Mouse (Mus musculus): ENCODE data around the gene Ppp1r12c. TPM values are rescaled to one million over a fixed set of nuclear protein-coding genes. Genes with fewer than 3 reads are reported as not detected.

Gene Ppp1r12c
- total and polyA plus RNA-seq, 3 experiments: 64.2 to 153 TPM; not detected in 1

- TF ChIP-seq EP300 (IDR thresholded peaks at IDR 0.05; ENCODE audit: low read depth in 1 of 2, low read length in 2 of 2) (no peak), BHLHE40 (IDR thresholded peaks at IDR 0.05; ENCODE audit: borderline replicate concordance, low read depth, low read length) (no peak)
These were observed 56.2 kb downstream of the Ppp1r12c start, which contains the start of gene Rdh13 (continued) for GRCm38 (mm10) chr7:4445216-4445791.

- Histone ChIP-seq H3K27ac (ENCODE audit: control insufficient read depth, low read depth, low read length) (no peak overlapping the region), H3K4me1 (ENCODE audit: control insufficient read depth in 1 of 2, insufficient read depth in 2 of 2, low read length in 2 of 2) (peaks cover 0 to 4% of the 10 kb centered on the region in 2 experiments; a peak in 2 of 4 replicates), H3K9ac (ENCODE audit: control insufficient read depth, low read depth, low read length, poor library complexity, severe bottlenecking) (no peak overlapping the region), H3K79me2 (ENCODE audit: control insufficient read depth, insufficient read depth, low read length, poor library complexity) (peaks cover 10% of the 10 kb centered on the region), H3K4me3 (ENCODE audit: control insufficient read depth in 1 of 2, insufficient read depth in 1 of 2, low read depth in 2 of 2, low read length in 2 of 2) (no peak overlapping the region), H3K27me3 (ENCODE audit: control insufficient read depth in 1 of 2, insufficient read depth in 2 of 2, low read length in 2 of 2) (no peaks in the 10 kb centered on the region), H3K36me3 (ENCODE audit: control insufficient read depth in 1 of 2, insufficient read depth in 2 of 2, low read length in 2 of 2) (peaks cover 3 to 6% of the 10 kb centered on the region in 2 experiments; a peak in 3 of 4 replicates), H3K9me3 (replicated peaks; ENCODE audit: insufficient read depth, low read length) (no peaks in the 10 kb centered on the region)
- TF ChIP-seq POLR2A (IDR thresholded peaks at IDR 0.05; ENCODE audit: control insufficient read depth in 1 of 2, insufficient read depth in 1 of 2, low read depth in 1 of 2, low read length in 2 of 2, poor library complexity in 1 of 2): no peak
- TF ChIP-seq JUND (IDR thresholded peaks at IDR 0.05; ENCODE audit: low read depth, low read length): no peak
- no peak for TF ChIP-seq TBP (IDR thresholded peaks at IDR 0.05; ENCODE audit: low read depth, low read length)
- TF ChIP-seq GABPA (IDR thresholded peaks at IDR 0.05; ENCODE audit: low read depth, low read length): no peak
- no peak for TF ChIP-seq KAT2A (conservative IDR thresholded peaks at IDR 0.05; ENCODE audit: low read depth, low read length)
- TF ChIP-seq ELF1 (IDR thresholded peaks at IDR 0.05; ENCODE audit: low read depth, low read length): no peak
- no peak for TF ChIP-seq SIN3A (IDR thresholded peaks at IDR 0.05; ENCODE audit: low read length)
- no peak for TF ChIP-seq ZNF384 (IDR thresholded peaks at IDR 0.05; ENCODE audit: low read depth, low read length)
- TF ChIP-seq MEF2A (IDR thresholded peaks at IDR 0.05; ENCODE audit: extremely low read depth, insufficient replicate concordance, low read depth, low read length, poor library complexity, severe bottlenecking): no peak
- TF ChIP-seq MYC (IDR thresholded peaks at IDR 0.05; ENCODE audit: low read depth, low read length): no peak
- no peak for TF ChIP-seq RCOR1 (IDR thresholded peaks at IDR 0.05; ENCODE audit: low read depth, low read length)
- no peak for DNase-seq (ENCODE audit: low read depth, low spot score)
These were observed 60.9 kb downstream of the Ppp1r12c start for GRCm38 (mm10) chr7:4440549-4440948.

- no peaks in the 10 kb centered on the region for H3K4me1 ChIP-seq (ENCODE audit: control insufficient read depth in 1 of 2, insufficient read depth in 2 of 2, low read length in 2 of 2)
- no peaks in the 10 kb centered on the region for H3K9me3 ChIP-seq (replicated peaks; ENCODE audit: insufficient read depth, low read length)
- H3K36me3 ChIP-seq (ENCODE audit: control insufficient read depth in 1 of 2, insufficient read depth in 2 of 2, low read length in 2 of 2): peaks cover 0 to 11% of the 10 kb centered on the region in 2 experiments; a peak in 2 of 4 replicates
- H3K27ac ChIP-seq (ENCODE audit: control insufficient read depth, low read depth, low read length): no peak overlapping the region
- H3K79me2 ChIP-seq (ENCODE audit: control insufficient read depth, insufficient read depth, low read length, poor library complexity): no peaks in the 10 kb centered on the region
- TF ChIP-seq TCF12 (IDR thresholded peaks at IDR 0.05; ENCODE audit: low read depth, low read length): no peak
- no peak for TF ChIP-seq MXI1 (IDR thresholded peaks at IDR 0.05; ENCODE audit: low read depth, low read length)
- TF ChIP-seq CHD2 (IDR thresholded peaks at IDR 0.05; ENCODE audit: low read length): no peak
- no peak for TF ChIP-seq NRF1 (IDR thresholded peaks at IDR 0.05; ENCODE audit: insufficient read depth, low read depth, low read length, poor library complexity, severe bottlenecking)
- TF ChIP-seq ZKSCAN1 (IDR thresholded peaks at IDR 0.05; ENCODE audit: low read depth, low read length): no peak
- no peak overlapping the region for H3K4me3 ChIP-seq (ENCODE audit: control insufficient read depth in 1 of 2, insufficient read depth in 1 of 2, low read depth in 2 of 2, low read length in 2 of 2)
- no peak overlapping the region for H3K9ac ChIP-seq (ENCODE audit: control insufficient read depth, low read depth, low read length, poor library complexity, severe bottlenecking)
- DNase-seq (ENCODE audit: low read depth, low spot score): no peak
- H3K27me3 ChIP-seq (ENCODE audit: control insufficient read depth in 1 of 2, insufficient read depth in 2 of 2, low read length in 2 of 2): no peaks in the 10 kb centered on the region
These were observed 63.8 kb downstream of the Ppp1r12c start for GRCm38 (mm10) chr7:4437721-4438120.

Measured in MEL (cell line).